Mouse (Mus musculus) kidney, adult 18-20 months (tissue): Measurements from ENCODE around the gene Vmn2r4.
A peak's percentile ranks its signal among the peaks of the same experiment; 100 is the strongest.
"Not testable (repeated sequence)": the region's sequence is repeated elsewhere in the genome, so short reads cannot be mapped to it uniquely, and the experiment has no call there.

Experiments used
- DNase-seq: peaks from one replicate; pipeline ENCODE4 v3.0.0; 2021

The Vmn2r4 gene

GRCm38 (mm10) chr3:64415268-64415667, at the start of gene Vmn2r4:
Gene Vmn2r4 (minus strand): TSS chr3:64415368.
- not testable (repeated sequence) for DNase-seq

- DNase-seq = peak; percentile 13
Observed at GRCm38 (mm10) chr3:64434261-64434660, 19.1 kb upstream of the Vmn2r4 start.

GRCm38 (mm10) chr3:64428117-64428798, 13.1 kb upstream of the Vmn2r4 start:
- not testable (repeated sequence) for DNase-seq

GRCm38 (mm10) chr3:64422141-64422540, 7.0 kb upstream of the Vmn2r4 start:
- not testable (repeated sequence) for DNase-seq

GRCm38 (mm10) chr3:64417477-64417876, 2.3 kb upstream of the Vmn2r4 start:
- DNase-seq = not testable (repeated sequence)

GRCm38 (mm10) chr3:64414253-64414652, 915 bp downstream of the Vmn2r4 start:
- not testable (repeated sequence) for DNase-seq

- DNase-seq = no peak
Observed at GRCm38 (mm10) chr3:64359286-64360035, 55.7 kb downstream of the Vmn2r4 start.
